Mouse (Mus musculus): ENCODE results near the gene Il16.

The Il16 gene

GRCm38 (mm10) chr7:83641163-83641562 is 104.4 kb downstream of the Il16 start:
- DNase-seq, result no peak

GRCm38 (mm10) chr7:83640581-83640980 is 104.9 kb downstream of the Il16 start:
- DNase-seq, result peak in 1 of 2 experiments; percentile 48

- no peak for DNase-seq
Measured at GRCm38 (mm10) chr7:83639084-83639483, 106.4 kb downstream of the Il16 start.

GRCm38 (mm10) chr7:83637781-83638583 is 107.5 kb downstream of the Il16 start:
- DNase-seq, result no peak

- no peak for DNase-seq
Measured at GRCm38 (mm10) chr7:83636425-83636824, 109.1 kb downstream of the Il16 start.

GRCm38 (mm10) chr7:83635726-83636125 is 109.8 kb downstream of the Il16 start:
- no peak for DNase-seq

GRCm38 (mm10) chr7:83633856-83634255 is 111.7 kb downstream of the Il16 start:
- no peak for DNase-seq

GRCm38 (mm10) chr7:83632682-83633120 is 112.8 kb downstream of the Il16 start:
- DNase-seq, result no peak

- DNase-seq, result peak; percentile 95
Measured at GRCm38 (mm10) chr7:83631828-83632681, 113.5 kb downstream of the Il16 start, which contains the start of gene Stard5. TSS of gene Stard5 (plus strand) at chr7:83631959.

GRCm38 (mm10) chr7:83631073-83631827 is 114.3 kb downstream of the Il16 start:
- no peak for DNase-seq

- no peak for DNase-seq
Measured at GRCm38 (mm10) chr7:83627369-83627768, 118.2 kb downstream of the Il16 start.

- no peak for DNase-seq
Measured at GRCm38 (mm10) chr7:83626557-83627257, 118.8 kb downstream of the Il16 start.

GRCm38 (mm10) chr7:83624065-83624464 is 121.5 kb downstream of the Il16 start:
- no peak for DNase-seq

GRCm38 (mm10) chr7:83622582-83622981 is 122.9 kb downstream of the Il16 start:
- no peak for DNase-seq

- DNase-seq, result no peak
Measured at GRCm38 (mm10) chr7:83618709-83619108, 126.8 kb downstream of the Il16 start.

GRCm38 (mm10) chr7:83616268-83616667 is 129.3 kb downstream of the Il16 start:
- no peak for DNase-seq

- DNase-seq, result no peak
Measured at GRCm38 (mm10) chr7:83615815-83616214, 129.7 kb downstream of the Il16 start.

GRCm38 (mm10) chr7:83615272-83615671 is 130.3 kb downstream of the Il16 start:
- DNase-seq, result no peak

GRCm38 (mm10) chr7:83611886-83612285 is 133.6 kb downstream of the Il16 start:
- no peak for DNase-seq

GRCm38 (mm10) chr7:83609891-83610290 is 135.6 kb downstream of the Il16 start:
- DNase-seq, result no peak

- no peak for DNase-seq
Measured at GRCm38 (mm10) chr7:83606796-83607195, 138.7 kb downstream of the Il16 start.
